ENCODE assay signal across 8 mouse cellular contexts in the genomic region with DNA sequence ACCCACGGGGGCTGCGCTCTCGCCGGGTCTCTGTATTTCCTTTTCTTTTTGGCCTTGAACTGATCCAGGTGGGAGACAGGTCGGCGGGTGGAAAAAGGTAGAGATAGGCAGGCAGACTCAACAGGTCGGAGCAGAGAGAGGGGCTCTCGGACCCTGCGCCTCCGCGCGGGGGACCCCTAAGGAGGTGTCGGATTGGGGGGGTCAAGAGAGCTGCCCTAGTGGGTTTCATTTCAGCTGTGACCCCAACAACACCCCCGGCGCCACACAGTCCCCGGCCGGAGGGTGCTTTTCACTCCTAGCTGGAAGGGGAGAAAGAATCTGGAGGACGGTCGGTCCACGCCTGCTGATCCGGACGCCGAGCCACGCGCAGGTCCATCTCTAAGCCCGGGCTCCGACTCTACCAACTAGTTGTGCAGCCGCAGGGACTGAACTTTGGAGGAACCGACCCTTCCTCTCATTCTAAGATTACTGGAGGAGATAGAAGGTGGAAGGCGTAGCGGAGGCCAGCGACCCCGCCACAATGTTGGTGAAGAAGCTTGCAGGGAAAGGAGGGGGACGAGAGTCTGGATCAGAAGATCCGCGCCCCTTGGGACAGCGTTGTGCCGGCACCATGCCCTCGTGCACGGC. TPM values are rescaled to one million over a fixed set of nuclear protein-coding genes. Genes with fewer than 3 reads are reported as not detected.
DNase-seq lines count a peak whose midpoint lies in the region; ATAC-seq and TF ChIP-seq lines count a peak whose summit lies in the region.

No protein-coding gene starts in this region.

- H3K9ac ChIP-seq in heart, embryonic 12.5 days, result peak overlapping the region; percentile 74
- peak overlapping the region; percentile 46 for H3K9ac ChIP-seq in midbrain, embryonic 12.5 days (replicated peaks)

- peaks cover 2% of the 10 kb centered on the region; the same call in 1 of the 2 replicates for H3K4me1 ChIP-seq in spleen, adult 2 months (ENCODE audit: control insufficient read depth, insufficient read depth, insufficient read length)
- H3K4me1 ChIP-seq in heart, embryonic 12.5 days (replicated peaks), result 0 out of 2 replicates have a peak, but pooled peaks cover 5% of the 10 kb centered on the region
- H3K4me1 ChIP-seq in limb, embryonic 10.5 days, result peaks cover 45% of the 10 kb centered on the region
- H3K4me1 ChIP-seq in midbrain, embryonic 12.5 days, result peaks cover 12% of the 10 kb centered on the region; the same call in 1 of the 2 replicates

- peak overlapping the region; percentile 94 for H3K4me2 ChIP-seq in heart, embryonic 12.5 days
- peak overlapping the region; percentile 91 for H3K4me2 ChIP-seq in midbrain, embryonic 12.5 days (replicated peaks)

- TF ChIP-seq POLR2A in spleen, adult 2 months (IDR thresholded peaks at IDR 0.05; ENCODE audit: low read depth, low read length), result no peak

- peak; percentile 20 to 27 for DNase-seq in cerebellum, postnatal 14 days
- no peak for DNase-seq in cerebellum, adult 9-11 months
- no peak for DNase-seq in spleen, adult 2 months (ENCODE audit: low read depth in 1 of 2, low spot score in 2 of 2)
- no peak for DNase-seq in spleen, postnatal 14 days (ENCODE audit: low spot score in 2 of 2)
- DNase-seq in limb, embryonic 10.5 days (ENCODE audit: low spot score), result peak; percentile 62

- H3K36me3 ChIP-seq in spleen, adult 2 months (ENCODE audit: control insufficient read depth, insufficient read depth, low read length), result no peaks in the 10 kb centered on the region
- H3K36me3 ChIP-seq in heart, embryonic 12.5 days, result no peaks in the 10 kb centered on the region
- H3K36me3 ChIP-seq in limb, embryonic 10.5 days, result no peaks in the 10 kb centered on the region
- H3K36me3 ChIP-seq in midbrain, embryonic 12.5 days, result no peaks in the 10 kb centered on the region

- no peaks in the 10 kb centered on the region for H3K9me3 ChIP-seq in heart, embryonic 12.5 days (replicated peaks)
- no peaks in the 10 kb centered on the region for H3K9me3 ChIP-seq in limb, embryonic 10.5 days (replicated peaks)
- H3K9me3 ChIP-seq in midbrain, embryonic 12.5 days, result no peaks in the 10 kb centered on the region

- peak overlapping the region; percentile 51; the same call in 1 of the 2 replicates for H3K4me3 ChIP-seq in spleen, adult 2 months (ENCODE audit: extremely low read depth, insufficient read depth, insufficient read length)
- H3K4me3 ChIP-seq in heart, embryonic 12.5 days, result peak overlapping the region; percentile 66
- peak overlapping the region; percentile 71 for H3K4me3 ChIP-seq in limb, embryonic 10.5 days
- H3K4me3 ChIP-seq in midbrain, embryonic 12.5 days, result peak overlapping the region; percentile 58

- ATAC-seq in heart, embryonic 12.5 days (ENCODE audit: insufficient number of reproducible peaks, low FRiP score), result peak; percentile 20
- peak; percentile 63 for ATAC-seq in midbrain, embryonic 12.5 days (ENCODE audit: low FRiP score, low read depth)
- no peak for ATAC-seq in inflammation-experienced regulatory T-cells, adult 6 months

- TF ChIP-seq CTCF in spleen, adult 2 months (IDR thresholded peaks at IDR 0.05; ENCODE audit: extremely low read depth, insufficient read depth, insufficient read length, insufficient replicate concordance), result no peak

- no peak overlapping the region for H3K27ac ChIP-seq in spleen, adult 2 months (ENCODE audit: insufficient read depth, low read length)
- H3K27ac ChIP-seq in heart, embryonic 12.5 days (ENCODE audit: poor library complexity, severe bottlenecking), result no peak overlapping the region
- H3K27ac ChIP-seq in limb, embryonic 10.5 days, result peak overlapping the region; percentile 86
- H3K27ac ChIP-seq in midbrain, embryonic 12.5 days (replicated peaks), result no peak overlapping the region

- H3K27me3 ChIP-seq in spleen, adult 2 months (ENCODE audit: control insufficient read depth, insufficient read depth, low read length), result peaks cover 8% of the 10 kb centered on the region
- H3K27me3 ChIP-seq in heart, embryonic 12.5 days (replicated peaks), result peaks cover 5% of the 10 kb centered on the region; the same call in 1 of the 2 replicates
- peaks cover 11% of the 10 kb centered on the region for H3K27me3 ChIP-seq in limb, embryonic 10.5 days (ENCODE audit: low read depth, poor library complexity, severe bottlenecking)
- peaks cover 24% of the 10 kb centered on the region for H3K27me3 ChIP-seq in midbrain, embryonic 12.5 days

- 3% methylated on average over 40 of the region's 40 CpGs for WGBS in spleen, adult 2 months
- under 1% methylated on average over 40 of the region's 40 CpGs for WGBS in heart, embryonic 12.5 days
- WGBS in limb, embryonic 10.5 days, result under 1% methylated on average over 40 of the region's 40 CpGs
- under 1% methylated on average over 40 of the region's 40 CpGs for WGBS in midbrain, embryonic 12.5 days

RNA-seq across cellular contexts. Expression of gene Col25a1, which starts 49.8 kb away (rescaled TPM):
- polyA plus RNA-seq in spleen, adult 2 months (2012; rRNA removed), result 0.01 TPM in 1 of 2 replicates, not detected in the other
- polyA plus RNA-seq in heart, embryonic 12.5 days (2016; fragmentation: Nextera tagmentation; extraction: Ambion mirVana), result 2.6 and 3.5 TPM in 2 replicates
- polyA plus RNA-seq in limb, embryonic 10.5 days (2016; fragmentation: Nextera tagmentation; extraction: Ambion mirVana), result 11.5 and 18.3 TPM in 2 replicates
- polyA plus RNA-seq in midbrain, embryonic 12.5 days (2016; fragmentation: Nextera tagmentation; extraction: Ambion mirVana), result 6.7 and 8.5 TPM in 2 replicates
- polyA plus RNA-seq in inflammation-experienced regulatory T-cells, adult 6 months (2017; shearing (Covaris generic)), result not detected

Comparison
In these comparisons a context has a peak if more than half of its experiments do, and no peak if none do; other contexts are left out.
1. DNase-seq: peak in cerebellum, postnatal 14 days (2 of 2) and limb, embryonic 10.5 days (single experiment); none in cerebellum, adult 9-11 months (single experiment), spleen, adult 2 months (0 of 2) and spleen, postnatal 14 days (0 of 2).
2. Peak in every context shown above with its lines, with median percentiles within 50 percentile points of each other: H3K4me3 ChIP-seq.